Mouse (Mus musculus) thymus, postnatal 4 days (tissue): ENCODE results near the gene Rpp40.

ENCODE experiments used
- DNase-seq: peaks from one replicate; pipeline ENCODE4 v3.0.0; 2021

Gene Rpp40

GRCm38 (mm10) chr13:35848694-35849093, 57.5 kb downstream of the Rpp40 start:
- no peak for DNase-seq

- no peak for DNase-seq
Observed at GRCm38 (mm10) chr13:35845306-35845705, 60.9 kb downstream of the Rpp40 start.
